Mouse (Mus musculus) megakaryocyte-erythroid progenitor cell, adult 5-6 weeks (primary cell): ENCODE results near the gene Cdc42ep4. TPM values are rescaled to one million over a fixed set of nuclear protein-coding genes. Genes with fewer than 3 reads are reported as not detected.

Source experiments
- ATAC-seq: replicated peaks from 2 replicates; pipeline ENCODE4 v1.8.0; 2016; ENCODE audit warnings: mild to moderate bottlenecking, inconsistent platforms; ENCODE audit not compliant: severe bottlenecking, poor library complexity, low FRiP score, low TSS enrichment
- total RNA-seq, 2 experiments: library from RNA; stranded (forward) in 1 of 2; stranded (reverse) in 1 of 2; fragments of 200-1000, 215-1000 nt in 1 of 2; fragments of >200 nt in 1 of 2; fragmentation: Nextera tagmentation in 1 of 2; gene quantifications; 2 replicates each; pipeline ENCODE4 v1.2.3; 2014 to 2017

Cdc42ep4 gene
- total RNA-seq, 2 experiments from 2014 or later: 13.7 TPM

DNA sequence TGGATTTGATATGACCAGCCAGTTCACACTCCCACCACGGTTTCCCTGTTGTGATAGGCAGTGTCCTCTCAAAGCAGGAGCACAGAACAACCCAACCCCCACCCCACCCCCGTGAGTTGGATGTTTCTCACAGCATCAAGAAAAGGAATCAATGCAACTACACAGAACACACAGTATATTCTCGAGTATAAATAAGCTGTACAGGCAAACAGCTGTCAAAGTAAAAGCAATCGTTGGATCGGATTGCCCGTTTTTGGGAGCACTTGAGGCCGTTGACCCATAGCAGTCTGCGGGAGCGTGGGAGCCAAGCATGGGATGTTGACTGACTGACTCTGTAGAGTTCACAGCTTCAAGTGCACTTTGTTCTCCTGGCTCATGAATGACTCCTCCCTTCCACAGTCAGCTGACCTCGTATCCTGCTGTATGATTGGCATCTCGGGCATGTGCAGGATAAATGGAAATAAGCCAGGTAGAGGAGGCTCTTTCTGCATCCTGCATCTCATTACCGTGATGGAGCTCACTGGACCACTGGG is 53.6 kb downstream of the Cdc42ep4 start:
- no peak for ATAC-seq

DNA sequence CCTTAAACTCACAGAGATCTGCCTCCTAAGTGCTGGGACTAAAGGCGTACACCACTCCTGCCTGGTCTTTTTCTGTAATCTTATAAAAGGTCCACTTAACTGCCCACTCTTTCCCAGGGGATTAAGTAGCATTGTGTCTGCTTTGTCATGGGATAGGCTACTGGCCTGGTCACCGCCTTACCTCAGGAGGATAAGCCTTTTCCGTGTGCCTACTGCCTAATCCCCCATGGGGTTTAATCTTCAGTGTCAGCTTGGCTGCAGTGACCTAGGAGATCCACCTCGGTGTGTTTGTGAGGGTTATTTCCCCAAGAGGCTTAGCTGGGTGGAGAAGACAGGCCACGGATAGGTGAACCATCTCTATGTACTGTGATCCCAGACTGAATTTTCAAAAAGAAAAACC is 54.1 kb downstream of the Cdc42ep4 start:
- no peak for ATAC-seq

DNA sequence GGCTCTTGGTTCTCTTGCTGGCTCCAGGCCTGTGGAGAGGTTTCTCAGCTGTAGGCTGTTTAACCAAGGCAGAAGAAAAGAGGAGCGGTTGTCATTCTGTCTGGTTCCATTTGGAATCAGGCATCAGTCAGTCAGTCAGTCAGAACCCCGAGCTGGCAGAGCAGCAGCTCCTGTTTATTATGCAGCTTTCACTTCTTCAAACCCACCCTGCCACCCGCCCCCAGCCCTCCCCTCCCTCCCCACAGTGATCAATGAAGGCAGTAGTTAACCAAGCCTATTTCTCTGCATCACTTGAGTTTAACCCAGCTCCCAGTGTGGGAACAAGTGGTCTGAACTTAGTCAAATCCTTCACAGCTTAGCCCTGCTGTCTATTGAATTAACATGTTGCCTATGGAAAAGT is 59.8 kb downstream of the Cdc42ep4 start:
- no peak for ATAC-seq

DNA sequence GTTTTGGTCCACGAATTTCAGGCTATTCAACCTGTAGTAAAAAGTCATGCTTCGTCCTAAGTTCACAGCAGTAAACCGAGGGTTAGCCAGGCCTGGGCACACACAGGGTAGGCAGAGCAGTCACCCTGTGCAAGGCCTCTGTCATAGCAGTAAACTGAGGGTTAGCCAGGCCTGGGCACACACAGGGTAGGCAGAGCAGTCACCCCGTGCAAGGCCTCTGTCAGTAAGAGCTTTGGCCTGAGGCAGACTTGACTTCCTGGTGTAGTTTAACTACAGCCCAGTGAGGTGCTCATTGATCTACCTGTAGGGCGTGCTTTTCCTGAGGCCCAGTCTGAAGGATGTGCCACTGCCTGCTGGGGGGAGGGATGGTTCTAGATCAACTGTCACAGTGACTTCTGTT is 60.4 kb downstream of the Cdc42ep4 start:
- ATAC-seq: no peak

DNA sequence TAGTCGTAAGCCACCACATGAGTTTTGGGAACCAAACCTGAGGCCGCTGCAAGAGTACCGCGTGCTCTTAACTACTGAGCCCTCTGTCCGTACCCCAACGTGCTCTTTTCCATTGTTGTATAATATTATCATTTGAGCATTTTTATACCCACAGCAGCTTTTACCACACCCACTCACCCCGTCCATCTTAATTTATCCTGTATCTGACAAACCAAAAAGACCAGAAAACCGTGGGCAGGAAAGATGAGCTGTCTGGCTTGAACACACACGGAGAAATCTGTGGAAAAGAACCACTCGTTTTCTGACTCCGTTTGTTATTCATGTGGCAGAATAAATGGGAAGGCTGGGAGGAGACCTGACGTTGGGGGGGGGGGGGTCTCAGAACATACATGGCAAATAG is 61.2 kb downstream of the Cdc42ep4 start:
- ATAC-seq: no peak

DNA sequence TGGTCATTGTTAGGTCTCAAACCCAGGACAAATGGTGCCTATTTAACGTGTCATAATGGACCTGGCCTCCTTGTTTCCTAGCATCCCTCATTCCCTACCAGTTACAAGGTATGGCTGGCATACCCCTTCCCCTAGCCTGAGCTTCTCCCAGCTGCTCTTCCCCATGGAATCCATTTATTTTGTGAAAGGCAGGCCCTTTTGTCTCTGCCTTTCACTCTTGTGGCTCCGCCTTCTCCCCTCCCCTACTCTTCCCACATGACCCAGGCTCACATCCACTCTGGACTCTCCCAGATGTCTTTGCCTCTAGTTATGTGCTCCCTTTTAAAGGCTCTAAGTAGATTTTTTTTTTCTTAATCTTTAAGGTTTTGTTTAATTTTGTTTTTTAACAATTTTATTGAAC is 64.7 kb downstream of the Cdc42ep4 start:
- ATAC-seq: no peak

DNA sequence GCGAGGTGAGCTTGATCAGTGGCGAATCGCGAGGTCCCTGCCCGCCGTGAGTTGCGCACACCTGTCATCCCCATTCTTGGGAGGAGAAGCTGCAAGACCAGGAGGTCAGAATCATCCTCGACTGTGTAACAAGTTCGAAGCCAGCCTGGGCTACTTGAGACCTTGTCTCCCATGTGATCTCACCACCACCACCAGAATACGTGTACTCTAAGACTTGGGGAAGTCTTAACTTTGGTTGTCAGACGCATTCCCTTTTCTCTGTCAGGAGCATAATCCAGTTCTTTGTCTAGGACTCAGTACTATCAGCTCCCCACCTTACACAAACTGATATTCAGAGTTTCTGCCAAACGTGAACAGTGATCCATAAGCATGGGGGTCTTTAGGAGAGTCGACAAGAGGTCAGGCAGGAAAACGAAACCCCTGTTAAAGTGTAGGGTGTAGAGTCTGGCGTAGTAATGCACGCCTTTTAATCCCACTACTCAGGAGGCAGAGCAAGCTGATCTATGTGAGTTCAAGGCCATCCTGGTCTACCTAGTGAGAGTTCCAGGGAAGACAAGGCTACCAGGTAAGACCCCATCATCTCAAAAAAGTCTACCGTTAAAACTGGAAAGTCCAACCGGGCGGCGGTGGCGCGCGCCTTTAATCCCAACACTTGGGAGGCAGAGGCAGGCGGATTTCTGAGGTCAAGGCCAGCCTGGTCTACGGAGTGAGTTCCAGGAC is 66.8 kb downstream of the Cdc42ep4 start:
- no peak for ATAC-seq

DNA sequence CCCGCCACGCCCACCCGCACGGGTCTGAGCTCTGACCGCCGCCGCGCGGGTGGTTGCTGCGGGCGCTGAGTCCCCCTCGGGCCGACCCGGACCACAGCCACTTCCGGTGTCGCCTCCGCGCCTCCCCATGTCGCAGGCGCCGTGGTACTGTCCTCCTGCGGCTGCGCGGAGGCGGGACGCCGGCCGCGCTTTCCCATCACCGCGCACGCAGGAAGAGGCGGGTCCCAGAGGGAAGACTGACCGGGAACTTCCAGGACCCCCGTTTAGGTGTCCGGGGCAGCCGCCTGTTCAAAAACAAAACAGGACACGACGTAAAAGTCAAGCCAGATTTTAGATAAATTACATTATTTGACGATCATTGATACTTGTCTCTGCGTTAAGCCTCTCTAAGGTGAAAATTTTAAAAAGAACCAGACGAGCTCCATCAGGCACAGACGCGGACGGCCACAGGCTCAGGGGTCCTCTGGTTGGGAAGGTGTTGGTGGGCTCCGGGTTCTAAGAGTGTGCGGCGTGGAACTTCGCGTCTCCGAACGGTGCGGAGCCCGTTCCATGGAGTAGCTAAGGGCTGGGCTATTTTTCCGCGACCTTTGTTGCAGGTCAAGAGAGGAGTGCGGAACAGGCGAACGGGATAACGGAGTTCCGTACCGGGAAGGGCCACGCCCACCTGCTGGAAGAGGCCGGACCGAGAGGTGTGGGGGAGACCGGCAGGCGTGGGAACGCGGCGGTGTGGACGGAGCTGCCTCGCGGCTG is 67.5 kb downstream of the Cdc42ep4 start, which contains the start of the genes Fam104a and D11Wsu47e:
Gene Fam104a, minus strand, starts transcription at position 199 of the 750 bp plus-strand sequence.
Gene D11Wsu47e, plus strand, starts transcription at position 456 of the 750 bp plus-strand sequence.
- ATAC-seq: peak; percentile 80

DNA sequence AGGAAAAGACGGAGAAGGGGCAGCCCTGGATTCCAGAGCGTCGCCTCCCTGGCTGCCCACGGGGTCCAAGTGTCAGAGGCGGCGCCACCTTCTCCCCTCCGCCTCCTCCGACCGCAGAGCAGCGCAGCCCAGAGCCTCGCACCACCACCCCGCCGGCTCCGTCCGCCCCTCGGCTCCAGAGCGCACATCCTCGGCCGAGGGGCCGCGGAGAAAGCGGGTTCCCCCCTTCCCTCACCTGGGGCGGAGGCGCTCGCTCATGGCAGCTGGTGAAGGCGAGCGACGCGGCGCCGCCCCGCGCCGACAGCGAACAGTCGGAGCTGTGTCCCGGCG is 68.1 kb downstream of the Cdc42ep4 start:
- ATAC-seq: peak; percentile 12; the same call in 1 of the 2 replicates

DNA sequence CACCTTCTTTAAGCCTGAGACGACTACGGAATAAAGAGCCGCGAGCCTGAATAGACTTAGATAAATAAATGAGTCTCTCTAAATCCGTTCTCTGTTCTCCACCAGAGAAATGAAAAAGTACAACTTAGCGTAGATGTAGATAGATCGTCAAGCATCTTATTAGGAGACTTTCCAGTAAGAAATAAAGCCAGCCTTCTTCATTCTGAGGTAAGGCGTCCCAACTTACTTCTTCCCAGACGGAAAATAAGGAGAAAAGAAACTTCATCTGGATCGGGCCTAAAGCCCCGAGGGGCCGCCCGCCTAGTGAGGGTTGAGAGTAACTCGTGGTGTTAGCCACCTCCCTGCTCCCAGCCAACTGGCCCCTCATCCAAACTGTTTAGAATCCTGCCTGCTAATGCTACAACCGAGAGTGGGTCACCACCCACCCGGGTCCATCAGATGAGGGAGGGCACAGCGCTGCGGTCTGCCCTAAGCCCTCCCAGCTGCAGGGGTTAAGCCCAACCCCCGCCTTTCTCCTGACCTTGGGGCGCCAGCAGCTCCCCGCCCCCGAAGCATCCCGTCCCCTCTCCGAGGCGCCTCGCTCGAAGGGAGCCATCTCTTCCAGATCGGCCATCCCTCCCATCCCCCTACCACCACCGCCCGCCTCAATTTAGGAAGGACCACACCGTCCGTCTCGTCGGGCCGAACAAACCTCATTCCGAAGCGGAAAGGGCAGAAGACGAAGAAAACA is 68.6 kb downstream of the Cdc42ep4 start:
- ATAC-seq: peak; percentile 38

DNA sequence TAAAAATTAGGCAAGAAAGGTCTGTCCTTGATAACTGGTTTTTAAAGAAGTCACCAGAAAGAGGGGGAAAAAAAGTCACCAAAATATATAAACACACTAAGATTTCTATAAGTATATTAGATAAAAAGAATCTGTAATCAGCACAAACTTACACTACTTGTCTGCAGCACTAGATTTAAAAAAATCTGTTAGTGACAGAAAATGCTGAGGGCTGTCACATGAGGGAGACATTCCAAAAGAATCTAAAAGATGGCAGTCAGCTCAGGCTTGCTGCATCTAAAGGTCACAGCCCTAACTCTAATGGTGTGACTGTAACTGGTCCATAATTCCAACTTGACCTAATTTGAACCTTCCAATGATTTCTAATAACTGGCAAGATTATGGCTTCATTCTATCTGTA is 69.7 kb downstream of the Cdc42ep4 start:
- ATAC-seq: no peak

DNA sequence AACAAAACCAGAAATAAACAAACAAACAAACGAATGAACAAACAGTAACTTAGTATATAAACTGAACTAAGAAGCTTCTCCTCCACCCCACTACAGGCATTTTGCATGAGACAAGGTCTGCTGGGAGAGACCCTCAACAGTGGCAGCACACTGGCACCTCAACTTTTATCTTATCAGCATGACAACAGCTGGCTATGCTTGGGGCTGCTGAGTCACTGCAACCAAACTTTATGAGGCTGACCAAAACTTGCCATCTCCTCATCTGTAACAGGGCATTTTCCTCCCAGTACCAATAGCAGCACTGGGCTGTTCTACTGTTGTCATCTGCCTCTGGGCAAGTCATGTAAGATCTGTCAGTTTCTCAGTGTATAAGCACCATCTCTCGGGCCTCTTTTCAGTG is 70.7 kb downstream of the Cdc42ep4 start:
- ATAC-seq: peak; percentile 39

DNA sequence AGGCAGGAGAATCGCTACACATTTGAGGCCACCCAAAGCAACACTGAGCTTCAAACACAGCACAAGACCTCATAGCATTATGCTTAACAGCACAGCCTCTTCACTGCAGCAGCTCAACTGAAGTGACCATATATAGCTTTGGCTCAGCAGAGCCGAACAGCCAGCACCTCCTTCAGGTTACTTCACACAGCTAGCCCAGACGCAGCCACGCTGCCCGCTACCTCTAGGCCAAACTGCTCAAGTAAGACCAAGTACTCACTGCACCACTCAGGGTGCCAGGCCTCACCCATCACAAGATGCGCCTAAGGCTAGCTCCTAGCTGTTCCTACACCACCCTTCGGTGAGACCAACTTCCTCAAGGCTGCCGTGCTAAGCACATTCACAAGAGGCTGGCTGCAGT is 73.3 kb downstream of the Cdc42ep4 start:
- ATAC-seq: no peak

DNA sequence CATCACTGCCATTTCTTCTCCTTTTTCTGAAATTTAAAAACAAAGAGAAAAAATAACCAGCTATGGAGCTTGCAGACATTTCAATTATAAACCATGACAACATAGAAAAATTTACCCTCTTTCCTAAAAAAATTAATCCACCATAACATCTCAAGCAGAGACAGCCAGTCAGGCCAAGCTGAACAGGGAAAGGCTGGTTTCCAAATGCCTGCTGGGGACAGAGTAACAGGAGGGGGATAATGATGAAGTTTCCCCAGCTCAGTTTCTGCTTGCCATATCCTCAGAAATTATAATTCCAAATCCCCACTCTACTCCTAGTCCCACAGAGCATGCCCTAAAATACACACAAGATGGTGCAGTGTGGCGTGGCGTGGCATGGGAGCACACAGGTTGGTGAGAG is 74.3 kb downstream of the Cdc42ep4 start:
- no peak for ATAC-seq

Other genes starting within 250 kb of the Cdc42ep4 start
- gene Sstr2, start 132.5 kb downstream of the Cdc42ep4 start, total RNA-seq (2014; fragmentation: Nextera tagmentation): not detected in 2 replicates
- gene Sstr2, start 132.5 kb downstream of the Cdc42ep4 start, total RNA-seq (2017): 0.15 TPM in 1 of 2 replicates, not detected in the other
- gene Cog1, start 102.7 kb downstream of the Cdc42ep4 start, total RNA-seq (2014; fragmentation: Nextera tagmentation): 37.2 and 51.6 TPM in 2 replicates
- gene Cog1, start 102.7 kb downstream of the Cdc42ep4 start, total RNA-seq (2017): 23.9 and 26.2 TPM in 2 replicates
- gene Slc39a11, start 101.8 kb downstream of the Cdc42ep4 start, total RNA-seq (2014; fragmentation: Nextera tagmentation): 12.4 and 19.1 TPM in 2 replicates
- 14.9 and 17.7 TPM in 2 replicates for gene Slc39a11, start 101.8 kb downstream of the Cdc42ep4 start, total RNA-seq (2017)
- gene Fam104a, start 67.7 kb downstream of the Cdc42ep4 start, total RNA-seq (2014; fragmentation: Nextera tagmentation): 17.8 and 20.8 TPM in 2 replicates
- 25.1 and 30.8 TPM in 2 replicates for gene Fam104a, start 67.7 kb downstream of the Cdc42ep4 start, total RNA-seq (2017)
- 21.7 and 23.6 TPM in 2 replicates for gene D11Wsu47e, start 67.5 kb downstream of the Cdc42ep4 start, total RNA-seq (2014; fragmentation: Nextera tagmentation)
- gene D11Wsu47e, start 67.5 kb downstream of the Cdc42ep4 start, total RNA-seq (2017): 11.8 and 19.7 TPM in 2 replicates
- gene Cpsf4l, start 41.9 kb downstream of the Cdc42ep4 start, total RNA-seq (2014; fragmentation: Nextera tagmentation): not detected in 2 replicates
- gene Cpsf4l, start 41.9 kb downstream of the Cdc42ep4 start, total RNA-seq (2017): not detected in 2 replicates